Mouse (Mus musculus) T-helper 2 cell (primary cell): ENCODE results near the gene Rpn1.

ENCODE experiments used
- in situ Hi-C: fragments of 300-600 bp; cut with MboI, MseI; formaldehyde crosslinking; loops from one replicate; pipeline ENCODE4 v1.15.1; 2025; ENCODE audit warnings: high pct_unique_total_duplicates

Rpn1 gene

GRCm38 (mm10) chr6:88084278-88085151 is at the start of gene Rpn1:
Gene Rpn1, plus strand, starts transcription at chr6:88084482.
- in situ Hi-C loops = loop anchor here (5.0 kb wide), 2 partner anchors 72 to 182 kb away; no protein-coding TSS in a partner anchor

DNA sequence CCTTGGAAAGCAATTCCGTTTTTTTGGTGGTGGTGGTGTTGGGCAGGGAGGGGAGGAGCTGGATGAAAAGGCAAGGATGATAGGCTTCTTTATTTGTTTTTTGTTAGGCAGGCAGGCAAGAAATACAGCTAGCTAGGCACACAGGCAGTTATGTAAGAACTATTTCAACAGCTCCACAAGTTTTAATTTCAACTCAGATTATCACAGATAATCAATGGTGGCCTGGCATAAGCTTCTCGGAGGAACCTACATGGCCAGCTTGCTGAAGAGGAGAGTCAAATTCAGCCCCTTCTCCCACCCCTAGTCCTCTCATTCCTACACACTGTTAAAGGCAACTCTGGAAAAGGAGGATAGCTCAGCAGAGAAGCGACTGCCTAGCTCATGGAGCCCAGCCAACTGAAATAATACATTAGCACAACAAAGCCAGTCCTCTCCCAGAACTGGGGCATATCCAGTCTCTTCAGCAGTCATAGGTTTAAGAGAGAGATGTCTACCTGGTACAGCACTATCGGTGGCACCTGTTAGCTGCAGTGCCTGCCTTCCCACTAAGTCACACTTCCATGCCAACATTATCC is 46.7 kb upstream of the Rpn1 start:
- in situ Hi-C loops = no loop called here

DNA sequence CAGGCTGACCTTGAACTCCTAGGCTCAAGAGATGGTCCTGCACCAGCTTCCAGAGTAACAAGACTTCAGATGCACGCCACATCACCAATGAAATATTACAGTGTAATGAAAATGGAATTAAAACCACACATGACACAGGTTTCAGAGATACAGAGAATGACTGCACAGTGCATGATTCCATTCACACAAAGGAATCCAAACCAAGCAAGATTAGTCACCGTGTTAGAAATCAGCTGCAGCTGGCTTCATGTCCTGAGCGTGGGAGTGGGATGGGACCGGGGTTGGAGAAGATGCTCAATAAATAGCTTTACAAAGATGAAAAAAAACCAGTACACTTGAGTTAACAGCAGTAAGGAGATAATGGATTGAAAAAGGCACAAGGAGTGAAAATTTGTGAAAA is 44.9 kb upstream of the Rpn1 start:
- in situ Hi-C loops = no loop called here

- in situ Hi-C loops = no loop called here
Observed at GRCm38 (mm10) chr6:88041221-88041620, 43.1 kb upstream of the Rpn1 start.

DNA sequence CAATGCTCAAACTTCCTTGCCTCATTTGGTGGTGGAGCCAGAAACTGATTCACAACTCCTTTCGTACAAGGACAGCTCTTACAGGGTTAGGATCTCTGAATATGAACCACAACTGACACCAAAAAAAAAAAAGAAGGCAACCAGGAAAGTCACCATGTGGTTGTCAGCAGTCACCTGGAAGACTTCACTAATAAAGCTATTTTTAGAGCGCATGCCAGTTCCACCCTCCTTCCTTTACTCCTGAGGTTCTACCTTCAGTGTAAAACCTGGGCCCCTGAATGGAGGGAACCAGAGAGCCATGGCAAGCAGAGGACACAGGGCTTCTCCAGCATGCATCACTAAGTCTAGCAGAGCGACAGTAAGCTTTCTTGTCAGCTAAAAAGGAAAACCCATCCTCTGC is 41.9 kb upstream of the Rpn1 start:
- in situ Hi-C loops = no loop called here

- in situ Hi-C loops = no loop called here
Observed at GRCm38 (mm10) chr6:88044234-88044576, 40.1 kb upstream of the Rpn1 start.

GRCm38 (mm10) chr6:88044577-88045405 is 39.5 kb upstream of the Rpn1 start, which contains the start of gene Rab7:
Gene Rab7, minus strand, starts transcription at chr6:88045270.
- in situ Hi-C loops = no loop called here

DNA sequence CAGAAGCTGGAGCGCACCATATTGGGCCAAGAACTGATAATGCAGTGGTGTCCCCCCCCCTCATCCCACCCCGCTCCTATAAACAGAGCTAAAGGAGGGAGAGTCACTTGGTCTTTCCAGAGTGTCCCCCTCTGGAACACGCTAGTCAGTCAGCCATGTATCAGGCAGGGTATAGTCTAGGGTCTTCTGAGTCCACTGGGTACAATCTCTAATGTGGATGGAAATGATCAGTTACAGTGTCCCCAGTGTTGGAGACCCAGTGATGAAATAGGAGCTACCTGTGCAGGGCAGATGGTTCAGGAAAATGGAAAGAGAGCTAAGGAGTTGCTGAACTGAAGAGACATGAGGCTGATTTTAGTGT is 38.9 kb upstream of the Rpn1 start:
- in situ Hi-C loops = no loop called here

- in situ Hi-C loops = no loop called here
Observed at GRCm38 (mm10) chr6:88047853-88048252, 36.4 kb upstream of the Rpn1 start.

DNA sequence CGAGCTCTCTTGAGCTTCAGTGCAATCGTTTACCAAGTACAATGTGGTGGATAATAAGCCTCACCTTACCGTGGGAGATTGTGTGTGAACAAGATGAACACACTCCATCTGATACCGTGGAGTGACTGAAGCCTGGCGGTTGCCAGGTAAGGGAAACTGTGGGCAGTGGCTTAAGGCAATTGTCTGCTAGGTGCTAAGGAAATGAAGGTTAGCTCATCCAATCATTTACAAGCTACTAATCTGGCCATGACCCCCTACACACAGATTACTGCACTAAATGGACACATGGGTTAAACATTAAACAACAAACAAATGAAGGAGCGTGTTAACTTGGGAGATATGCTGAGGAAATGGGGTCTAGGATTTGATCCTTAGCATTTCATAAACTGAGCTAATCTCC is 35.3 kb upstream of the Rpn1 start:
- in situ Hi-C loops = no loop called here

- in situ Hi-C loops = no loop called here
Observed at GRCm38 (mm10) chr6:88051206-88051605, 33.1 kb upstream of the Rpn1 start.

DNA sequence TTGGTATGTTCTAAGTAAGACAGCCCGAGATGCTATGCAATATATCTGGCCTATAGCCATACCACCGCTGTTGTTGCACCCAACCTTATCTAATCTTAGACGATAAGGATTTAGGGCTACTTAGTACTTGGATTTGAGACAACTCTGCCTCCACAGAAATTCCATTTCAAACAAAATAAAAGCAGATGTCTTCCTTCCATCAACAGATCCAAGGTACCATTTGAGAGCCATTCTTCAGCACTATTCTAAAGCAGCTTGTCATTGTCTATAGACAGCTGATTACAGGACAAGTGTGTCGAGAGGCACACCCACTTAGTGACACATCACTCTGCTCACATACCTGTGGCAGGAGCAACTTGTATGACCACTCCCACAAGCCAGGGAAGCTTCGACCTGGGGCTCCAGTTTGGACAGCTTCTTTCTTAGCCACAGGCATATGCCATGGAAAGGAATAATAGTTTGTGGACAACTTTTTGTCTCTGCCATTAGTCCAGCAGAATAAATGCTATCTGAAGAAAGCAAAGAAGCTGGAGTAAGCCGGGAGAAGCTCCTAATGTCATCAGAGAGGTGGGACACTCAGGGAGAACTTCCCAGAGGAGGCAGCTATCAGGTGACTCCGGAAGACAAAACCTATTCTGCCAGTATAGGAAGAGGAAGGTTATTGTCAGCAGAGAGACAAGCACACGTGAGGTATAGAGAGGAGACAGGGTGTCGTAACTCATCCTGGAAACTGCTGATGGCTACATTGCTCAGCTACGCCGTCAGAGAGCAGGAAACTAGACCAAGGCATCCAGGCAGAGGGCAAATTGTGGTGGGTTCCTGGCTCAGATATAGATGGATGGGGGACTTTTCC is 30.8 kb upstream of the Rpn1 start:
- in situ Hi-C loops = no loop called here

GRCm38 (mm10) chr6:88054081-88054835 is 30.0 kb upstream of the Rpn1 start:
- in situ Hi-C loops = no loop called here

DNA sequence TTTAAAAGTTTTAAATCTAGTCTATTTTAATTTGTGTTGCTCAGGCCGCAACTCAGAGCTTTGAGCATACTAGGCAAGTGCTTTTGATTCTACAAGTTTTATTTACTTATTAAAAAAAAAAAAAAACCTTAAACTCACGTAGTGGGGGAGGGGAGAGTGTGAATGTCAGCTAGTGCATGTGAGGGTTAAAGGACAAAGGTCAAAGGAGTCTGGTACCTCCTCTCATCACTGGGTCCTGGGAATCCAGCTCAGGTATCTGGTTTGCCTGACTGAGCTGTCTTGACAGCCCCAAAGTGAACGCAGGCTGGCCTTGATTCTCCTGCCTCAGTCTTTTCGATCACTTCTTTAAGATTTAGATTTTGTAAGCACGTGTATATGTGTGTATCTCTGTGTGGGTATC is 28.6 kb upstream of the Rpn1 start:
- in situ Hi-C loops = no loop called here

DNA sequence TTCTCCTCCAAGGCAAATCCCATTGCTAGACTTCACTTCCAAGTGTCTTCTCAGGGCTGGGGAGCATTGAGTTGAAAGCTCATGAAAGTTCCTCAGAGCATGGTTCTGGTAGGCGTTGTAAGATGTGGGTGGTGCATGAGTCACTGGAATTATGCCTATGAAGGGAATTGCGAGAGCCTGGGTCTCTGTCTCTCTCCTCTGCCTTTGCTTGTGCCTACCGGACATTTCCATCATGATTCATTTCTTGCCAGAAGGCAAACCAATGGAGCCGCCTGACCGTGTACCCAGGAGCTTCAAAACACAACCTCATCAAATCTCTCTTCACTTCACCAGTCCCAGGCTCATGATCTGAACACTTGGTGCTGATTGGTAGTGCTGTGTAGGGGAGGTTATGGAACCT is 27.4 kb upstream of the Rpn1 start:
- in situ Hi-C loops = no loop called here

GRCm38 (mm10) chr6:88059903-88060302 is 24.4 kb upstream of the Rpn1 start:
- in situ Hi-C loops = no loop called here

DNA sequence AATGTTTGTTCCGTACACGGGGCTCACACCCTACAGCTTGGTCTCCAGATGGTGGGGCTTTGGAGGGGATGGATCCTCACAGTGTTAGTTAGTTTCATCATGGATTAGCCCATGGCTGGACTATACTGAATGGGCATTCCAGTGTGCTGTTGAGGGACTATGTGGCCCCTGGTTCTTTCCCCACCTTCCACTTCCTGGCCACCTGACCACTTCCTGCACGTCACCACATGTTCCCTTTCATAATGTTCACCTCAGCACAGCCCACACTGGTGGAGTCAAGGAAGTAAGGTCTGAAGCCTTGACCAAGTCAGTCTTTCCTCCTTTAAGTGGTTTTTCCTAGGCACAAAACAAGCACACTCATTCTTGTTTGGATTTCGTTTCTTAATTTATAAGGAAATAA is 23.7 kb upstream of the Rpn1 start:
- in situ Hi-C loops = no loop called here

DNA sequence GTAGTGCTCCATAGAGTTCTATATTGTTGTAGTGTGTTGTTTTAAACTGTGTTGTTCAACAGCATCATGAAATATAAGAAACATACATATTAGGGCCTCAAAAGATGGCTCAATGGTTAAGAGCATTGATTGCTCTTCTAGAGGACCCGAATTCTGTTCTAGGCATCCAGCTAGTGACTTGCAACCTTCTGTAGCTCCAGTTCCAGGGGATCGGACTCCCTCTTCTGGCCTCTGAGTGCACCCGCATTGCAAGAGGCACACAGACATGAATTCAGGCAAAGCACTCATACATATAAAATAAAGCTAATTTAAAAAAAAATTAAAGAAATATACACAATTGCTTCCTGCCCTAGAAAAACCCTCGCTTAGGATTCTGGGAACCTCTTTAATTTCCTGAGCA is 22.9 kb upstream of the Rpn1 start:
- in situ Hi-C loops = no loop called here

GRCm38 (mm10) chr6:88062398-88062797 is 21.9 kb upstream of the Rpn1 start:
- in situ Hi-C loops = no loop called here

- in situ Hi-C loops = no loop called here
Observed at GRCm38 (mm10) chr6:88064072-88064642, 20.1 kb upstream of the Rpn1 start.
